Mouse (Mus musculus) thymus, adult 18-20 months (tissue): ENCODE data around the gene Gm45711.
A peak's percentile ranks its signal among the peaks of the same experiment; 100 is the strongest.
"Not testable (repeated sequence)": the region's sequence is repeated elsewhere in the genome, so short reads cannot be mapped to it uniquely, and the experiment has no call there.

Experiments
- DNase-seq, 2 experiments: peaks; one replicate each; pipeline ENCODE4 v3.0.0; 2022; ENCODE audit warnings: mixed read lengths in 2 of 2

Gene Gm45711

DNA sequence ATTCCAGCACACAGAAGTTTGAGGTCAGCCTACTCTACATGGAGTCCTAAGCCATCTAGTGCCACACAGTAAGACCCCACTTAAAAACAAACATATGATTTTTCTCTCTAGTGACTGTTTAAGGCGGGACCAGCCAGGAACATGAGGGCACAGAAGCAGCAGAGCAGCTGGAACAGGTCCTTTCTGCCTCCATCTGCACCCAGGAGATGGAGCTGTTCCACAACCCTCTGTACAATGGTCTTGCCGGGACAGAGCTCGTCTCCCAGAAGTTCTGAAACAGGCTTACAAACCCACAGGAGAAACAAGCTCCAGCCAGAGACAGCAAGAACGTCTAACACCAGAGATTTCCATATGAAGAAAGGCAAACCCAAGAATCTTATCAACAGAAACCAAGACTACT is 3.4 kb upstream of the Gm45711 start:
- no peak for DNase-seq

DNA sequence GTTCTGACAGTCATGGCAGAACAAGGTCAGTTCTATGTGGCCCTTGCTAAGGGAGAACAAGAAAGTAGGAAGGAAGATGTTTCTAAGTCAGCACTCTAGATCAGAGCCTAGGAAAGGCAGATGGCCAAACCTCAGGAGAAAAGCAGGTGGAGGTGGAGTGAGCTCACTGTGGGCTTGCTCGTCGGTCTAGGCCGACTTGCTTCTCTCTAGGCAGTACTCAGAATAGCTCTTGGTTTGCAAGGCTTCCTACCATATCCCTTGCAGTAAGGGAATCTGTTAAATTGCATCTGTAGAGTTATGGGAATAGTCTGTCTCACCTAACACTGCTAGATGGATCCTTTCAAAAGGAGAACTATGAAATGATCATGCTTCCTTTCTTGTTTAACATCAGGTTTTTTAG is 2.1 kb upstream of the Gm45711 start:
- not testable (repeated sequence) for DNase-seq

DNA sequence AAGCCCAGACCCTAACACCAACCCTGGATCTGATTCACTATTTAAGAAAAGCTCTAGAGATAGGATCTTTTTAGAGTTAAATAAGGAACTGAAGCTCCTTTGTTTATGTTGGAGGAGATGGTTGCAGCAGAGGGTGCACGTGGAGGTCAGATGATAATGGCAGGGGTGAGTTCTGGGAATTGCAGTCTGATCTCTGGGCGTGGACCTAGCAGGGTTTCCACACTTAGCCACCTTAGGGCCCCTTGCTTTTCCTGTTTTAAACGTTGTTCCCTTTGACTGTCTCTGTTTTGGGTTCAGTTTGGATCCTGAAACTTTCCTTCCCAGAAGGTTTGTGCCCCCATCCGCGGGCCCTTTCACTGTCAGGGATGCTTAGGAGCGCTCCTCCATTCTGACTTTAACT is 1.5 kb downstream of the Gm45711 start:
- not testable (repeated sequence) for DNase-seq

DNA sequence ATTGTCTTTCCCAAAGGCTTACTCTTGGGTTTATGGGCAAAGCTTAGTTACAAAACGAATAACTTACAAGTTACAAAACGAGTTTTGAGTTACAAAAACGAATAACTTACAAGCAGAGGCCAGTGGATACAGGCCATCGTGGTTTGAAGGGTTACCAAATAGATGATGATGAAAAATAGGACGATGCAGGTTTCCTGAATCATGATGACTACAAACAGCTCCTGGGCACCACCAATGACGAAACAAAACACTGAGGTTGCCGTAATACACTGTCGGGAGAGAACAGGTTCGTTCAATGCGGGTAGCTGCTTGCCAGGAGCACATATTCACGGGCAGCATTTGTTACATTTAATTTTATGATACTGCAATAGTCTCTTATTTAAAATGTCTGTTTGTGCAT is 4.9 kb downstream of the Gm45711 start:
- DNase-seq = no peak

DNA sequence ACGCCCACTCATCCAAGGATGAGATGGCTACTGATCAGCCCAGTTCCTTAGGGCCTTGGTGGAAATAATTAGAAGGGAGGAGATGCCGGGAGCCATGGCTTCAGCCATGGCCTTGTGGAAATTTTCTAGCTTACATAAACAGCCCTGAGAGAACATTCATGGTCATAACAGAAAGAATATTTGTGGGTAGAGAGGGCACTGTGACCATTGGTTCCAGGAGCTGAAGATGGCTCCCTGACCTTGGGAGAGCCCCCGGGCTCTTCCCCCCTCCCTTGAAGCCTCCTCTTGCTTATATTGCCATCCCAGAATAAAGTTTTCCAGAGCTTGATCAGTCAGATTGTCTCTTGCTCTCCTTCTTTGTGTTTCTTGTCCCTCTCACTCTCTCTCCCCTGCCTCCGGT is 7.3 kb downstream of the Gm45711 start:
- not testable (repeated sequence) for DNase-seq

DNA sequence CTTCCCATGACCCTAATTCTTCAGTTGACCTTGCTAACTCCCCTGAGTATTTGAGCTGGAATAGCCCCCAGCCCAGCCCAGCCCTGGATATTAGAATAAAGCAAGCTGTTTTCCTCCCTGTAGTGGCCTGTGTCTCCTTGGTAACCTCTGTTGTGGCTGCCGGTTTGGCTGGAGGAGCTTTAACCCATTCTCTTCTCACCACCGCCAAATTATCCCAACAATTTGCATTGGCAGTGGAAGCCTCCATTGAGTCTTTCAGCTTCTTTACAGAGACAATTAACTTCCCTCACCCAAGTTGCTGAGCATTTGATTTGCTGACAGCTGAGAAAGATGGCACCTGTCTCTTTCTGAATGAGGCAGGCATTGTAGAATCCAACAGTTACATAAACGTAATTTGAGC is 8.3 kb downstream of the Gm45711 start:
- not testable (repeated sequence) for DNase-seq

DNA sequence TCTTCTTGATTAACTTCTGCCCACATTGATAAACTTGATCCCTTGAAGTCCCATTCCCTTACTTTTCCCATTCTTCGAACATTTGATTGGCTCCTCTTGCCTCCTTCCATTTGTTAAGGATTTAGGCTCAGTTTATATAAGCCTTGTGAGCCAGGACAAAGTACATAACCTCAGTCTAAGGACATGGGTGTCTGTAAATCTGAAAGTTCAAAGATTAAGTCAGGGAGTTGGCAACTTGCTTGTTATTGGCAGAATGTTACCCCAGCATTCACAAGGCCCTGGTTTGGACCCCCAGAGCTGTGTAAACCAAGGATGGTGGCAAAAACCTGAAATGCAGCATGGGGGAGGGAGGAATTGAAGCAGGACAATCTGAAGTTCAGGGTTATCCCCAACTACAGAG is 15.5 kb downstream of the Gm45711 start:
- DNase-seq = no peak

DNA sequence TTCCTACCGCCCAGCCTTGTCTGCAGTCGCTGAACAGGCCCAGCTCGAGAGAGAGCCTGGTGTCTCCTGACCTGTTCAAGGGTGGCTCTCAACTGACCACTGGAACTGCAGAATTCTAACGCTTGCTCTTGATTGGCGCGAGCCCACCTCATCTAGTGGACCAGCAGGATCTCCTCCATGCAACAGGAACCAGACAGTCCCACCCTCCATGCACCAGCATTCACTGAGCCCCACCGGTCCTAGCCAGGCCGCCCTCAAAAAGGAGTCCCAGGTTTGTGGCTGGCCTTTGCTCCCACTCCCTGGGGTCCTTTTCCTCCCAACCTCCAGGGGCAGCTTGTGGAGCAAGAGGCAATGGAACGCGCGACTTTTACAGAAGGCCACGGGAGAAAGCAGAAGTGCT is 16.8 kb downstream of the Gm45711 start, which contains the start of gene Cmtm2a:
Gene Cmtm2a (minus strand): TSS at position 101 of the 400 bp plus-strand sequence.
- not testable (repeated sequence) for DNase-seq

DNA sequence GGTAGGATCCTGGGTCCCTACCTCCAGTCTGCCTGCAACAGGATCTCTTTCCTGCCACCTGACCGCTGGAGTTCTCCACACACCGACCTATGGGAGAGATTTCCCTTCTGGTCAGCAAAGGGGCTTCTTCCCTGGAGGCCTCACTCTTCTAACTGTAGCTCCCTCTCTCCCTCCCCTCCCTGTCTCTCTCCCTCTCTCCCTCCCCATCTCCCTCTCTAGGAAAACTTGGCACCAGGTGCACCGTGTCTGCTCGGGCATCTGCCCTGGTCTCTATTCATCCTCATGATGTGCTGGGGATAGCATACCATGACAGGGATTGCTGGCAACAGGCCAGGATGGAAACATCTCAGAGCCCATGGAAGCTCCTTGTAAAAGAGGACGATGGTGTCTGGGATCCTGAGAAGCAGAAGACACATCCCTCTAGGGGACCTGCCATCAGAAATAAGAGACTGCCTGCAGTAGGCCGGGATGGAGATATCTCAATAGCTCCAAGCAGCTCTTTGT is 40.9 kb downstream of the Gm45711 start:
- no peak for DNase-seq

DNA sequence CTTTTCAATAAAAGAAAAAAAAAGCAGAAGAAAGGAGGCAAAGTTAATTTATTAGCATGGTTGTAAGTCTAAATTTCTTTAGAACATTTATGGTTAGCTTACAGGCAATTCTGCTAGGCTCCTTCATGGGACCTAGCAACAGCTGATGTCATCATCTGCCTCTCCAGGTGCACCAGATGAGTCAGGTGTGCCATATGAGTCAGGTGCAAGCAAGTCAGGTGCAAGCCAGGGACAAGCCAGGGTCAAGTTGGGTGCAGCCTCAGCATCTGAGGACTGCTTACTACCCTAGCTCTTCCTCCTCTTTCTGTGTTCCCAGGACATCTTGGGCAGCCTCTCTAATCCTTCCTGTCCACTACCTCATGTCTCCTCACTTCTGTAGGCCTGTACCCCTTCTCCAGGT is 41.5 kb downstream of the Gm45711 start:
- no peak for DNase-seq

DNA sequence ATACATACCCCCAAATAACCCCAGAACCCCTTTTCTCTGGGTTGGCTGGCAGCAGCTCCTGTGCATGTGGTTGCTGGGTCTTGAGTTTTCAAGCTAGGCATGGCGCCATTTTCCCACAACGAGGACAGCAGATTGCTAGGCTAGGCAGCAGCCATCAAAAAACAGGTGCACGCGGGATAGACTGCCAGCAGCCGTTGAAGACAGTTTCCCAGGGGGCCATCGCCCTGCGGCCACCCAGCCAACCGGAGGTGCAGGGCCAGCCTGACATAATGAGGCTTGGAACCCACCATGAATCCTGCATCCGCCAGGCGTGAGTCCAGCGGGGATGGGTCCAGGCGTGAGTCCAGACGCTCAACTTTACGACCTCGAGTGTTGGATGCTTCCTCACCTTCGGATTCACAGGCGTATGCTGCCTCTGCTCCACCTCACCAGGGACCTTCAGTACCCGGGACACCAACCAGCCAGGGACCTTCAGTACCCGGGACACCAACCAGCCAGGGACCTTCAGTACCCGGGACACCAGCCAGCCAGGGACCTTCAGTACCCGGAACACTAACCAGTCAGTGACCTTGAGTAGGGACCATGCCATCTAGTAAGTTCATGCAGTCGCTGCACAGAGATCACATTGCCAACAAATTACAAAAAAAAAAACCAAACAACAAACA is 45.5 kb downstream of the Gm45711 start:
- not testable (repeated sequence) for DNase-seq

DNA sequence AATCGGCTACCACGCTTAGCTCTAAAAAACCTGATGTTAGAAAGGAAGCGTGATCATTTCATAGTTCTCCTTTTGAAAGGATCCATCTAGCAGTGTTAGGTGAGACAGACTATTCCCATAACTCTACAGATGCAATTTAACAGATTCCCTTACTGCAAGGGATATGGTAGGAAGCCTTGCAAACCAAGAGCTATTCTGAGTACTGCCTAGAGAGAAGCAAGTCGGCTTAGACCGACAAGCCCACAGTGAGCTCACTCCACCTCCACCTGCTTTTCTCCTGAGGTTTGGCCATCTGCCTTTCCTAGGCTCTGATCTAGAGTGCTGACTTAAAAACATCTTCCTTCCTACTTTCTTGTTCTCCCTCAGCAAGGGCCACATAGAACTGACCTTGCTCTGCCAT is 48.1 kb downstream of the Gm45711 start:
- not testable (repeated sequence) for DNase-seq

DNA sequence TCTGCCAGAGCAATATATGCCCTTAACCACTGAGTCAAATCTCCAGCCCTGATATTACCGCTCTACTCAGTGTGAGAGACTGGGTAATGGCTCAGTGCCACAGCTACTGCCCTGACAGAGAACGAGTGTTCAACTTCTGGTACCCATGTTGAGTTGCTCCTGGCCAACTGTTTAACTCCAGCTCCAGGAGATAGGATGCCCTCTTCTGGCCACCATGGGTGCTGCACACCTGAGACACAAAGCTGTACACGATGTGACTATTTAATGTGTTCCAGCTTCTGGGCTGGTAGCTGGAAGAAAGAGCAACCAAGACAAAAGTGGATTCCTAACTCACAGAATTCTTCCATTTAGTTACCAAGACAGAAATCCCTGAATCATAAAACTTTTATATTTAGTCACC is 56.9 kb downstream of the Gm45711 start:
- peak in 1 of 2 experiments; percentile 23 for DNase-seq

DNA sequence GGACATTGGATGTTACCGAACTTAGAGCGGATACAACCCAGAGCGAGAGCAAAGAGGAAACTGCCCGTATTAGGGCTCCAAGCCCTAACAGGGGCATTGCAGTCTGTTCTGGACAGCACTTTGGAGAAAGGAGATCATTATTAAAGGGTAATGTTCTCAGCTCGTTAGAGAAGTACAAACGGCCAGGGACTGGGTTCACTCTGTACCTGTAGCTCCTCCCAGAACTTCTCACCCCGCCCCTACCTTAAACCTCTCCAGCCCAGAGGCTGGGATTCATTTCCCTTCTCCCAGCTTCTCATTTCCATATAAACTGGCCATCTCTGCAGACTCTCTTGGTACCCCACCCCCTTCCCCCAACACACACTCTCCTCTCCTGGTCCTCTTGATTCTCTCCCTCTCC is 58.4 kb downstream of the Gm45711 start:
- no peak for DNase-seq

DNA sequence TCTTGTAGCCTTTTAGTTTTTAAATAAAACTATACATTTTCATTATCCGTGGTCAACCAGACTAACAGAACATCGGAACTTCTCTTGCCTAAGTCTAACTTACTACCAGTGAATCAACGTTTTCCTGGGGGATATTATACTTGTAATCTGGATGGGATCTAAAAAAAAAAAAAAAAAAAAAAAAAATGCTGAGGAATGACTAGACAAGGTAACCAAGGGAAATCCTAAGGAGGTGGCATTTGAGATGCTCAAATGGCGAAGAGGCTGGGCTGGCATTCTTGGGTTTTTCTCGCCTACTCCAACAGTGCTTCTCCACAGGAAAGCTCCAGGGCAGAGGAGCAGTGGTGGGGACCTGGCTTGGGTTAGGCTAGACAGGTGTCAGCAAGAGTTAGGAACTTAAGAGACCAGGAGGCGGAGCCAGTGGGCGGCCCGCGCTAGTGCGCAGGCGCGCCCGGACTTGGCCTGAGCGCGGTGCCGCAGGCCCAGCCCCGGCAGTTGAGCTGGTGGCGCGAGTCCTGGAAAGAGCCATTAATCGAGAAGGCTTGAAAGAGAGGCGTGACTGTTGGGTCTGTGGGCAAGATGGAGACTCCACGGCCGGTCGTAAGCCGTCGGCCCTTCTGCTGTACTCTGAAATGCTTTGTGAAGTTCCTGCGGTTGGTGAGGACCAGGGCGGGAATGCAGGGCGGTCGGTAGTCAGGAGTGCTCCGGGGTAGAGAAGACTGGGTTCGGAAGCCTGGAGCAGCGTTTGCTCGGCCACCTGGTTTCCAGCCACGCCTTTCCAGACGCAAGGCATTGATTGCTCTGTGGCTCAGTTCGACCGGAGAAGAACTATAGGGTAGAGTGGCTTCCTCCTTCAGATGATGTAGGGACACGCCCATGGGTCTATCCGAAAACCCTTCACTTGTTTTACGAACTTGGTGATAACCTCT is 59.2 kb downstream of the Gm45711 start, which contains the start of gene Cklf:
Gene Cklf (plus strand): TSS at position 423 of the 929 bp plus-strand sequence.
- peak; percentile 64 to 75 for DNase-seq

DNA sequence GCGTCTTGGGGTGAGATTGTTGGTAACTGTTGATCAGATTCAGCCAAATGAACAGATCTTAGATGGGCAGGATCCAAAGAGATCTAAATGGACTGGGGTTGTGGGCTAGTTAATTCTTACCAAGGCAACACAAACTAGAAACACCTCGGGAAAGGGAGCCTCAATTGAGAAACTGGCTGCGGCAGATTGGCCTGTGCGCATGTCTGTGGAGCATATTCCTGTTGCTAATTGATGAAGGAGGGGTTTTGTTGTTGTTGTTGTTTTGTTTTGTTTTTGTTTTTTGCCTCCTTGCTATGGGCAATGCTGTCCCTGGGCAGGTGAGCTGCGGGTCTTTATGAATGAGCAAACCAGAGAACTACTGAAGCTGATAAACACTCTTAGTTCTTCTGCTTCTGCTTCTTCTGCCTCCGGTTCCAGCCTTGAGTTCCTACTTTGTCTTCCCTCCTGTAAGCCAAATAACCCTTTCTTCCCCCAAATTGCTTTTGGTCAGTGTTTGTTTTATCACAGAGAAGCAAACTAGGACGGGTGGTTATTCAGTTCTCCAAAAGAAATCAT is 60.4 kb downstream of the Gm45711 start:
- DNase-seq = no peak

DNA sequence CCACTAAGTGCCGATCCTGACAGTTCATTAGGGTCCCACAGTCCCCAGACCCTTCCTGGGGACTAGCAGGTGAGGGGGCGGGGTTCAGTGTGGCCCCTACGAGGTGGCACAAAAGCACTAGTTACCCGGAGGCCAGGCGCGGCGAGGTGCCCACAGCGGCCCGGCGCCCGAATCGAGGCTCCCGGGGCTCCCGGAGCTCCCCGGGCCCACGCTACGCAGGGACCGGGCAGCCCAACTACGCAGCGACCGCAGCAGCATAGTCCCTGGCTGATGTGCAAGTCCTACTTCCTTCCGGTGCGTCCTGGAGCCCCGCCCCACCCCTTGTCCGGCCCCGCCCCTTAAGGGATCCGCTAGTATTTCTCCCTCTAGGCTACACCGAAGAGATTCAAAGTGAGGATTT is 61.6 kb downstream of the Gm45711 start, which contains the start of gene Tk2:
Gene Tk2 (minus strand): TSS at position 283 of the 400 bp plus-strand sequence.
- DNase-seq = peak; percentile 64 to 70

DNA sequence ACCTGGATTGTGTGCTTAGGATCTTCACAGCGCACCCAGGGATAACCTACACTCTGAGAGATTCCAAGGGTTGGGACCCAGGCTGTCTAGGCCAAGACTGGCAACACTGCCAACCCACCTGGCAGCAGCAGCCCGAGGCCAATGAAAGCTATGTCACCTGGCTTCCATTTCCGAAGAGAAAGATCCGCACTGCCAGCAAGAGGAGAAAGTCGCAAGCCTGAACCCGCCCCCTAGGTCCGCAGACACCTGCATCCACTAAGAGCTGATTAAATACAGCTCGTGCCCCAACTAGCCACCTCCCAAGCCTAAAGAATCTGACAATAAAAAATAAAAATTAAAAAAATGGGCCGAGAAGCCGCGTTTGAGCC is 62.0 kb downstream of the Gm45711 start:
- DNase-seq = peak in 1 of 2 experiments; percentile 23

DNA sequence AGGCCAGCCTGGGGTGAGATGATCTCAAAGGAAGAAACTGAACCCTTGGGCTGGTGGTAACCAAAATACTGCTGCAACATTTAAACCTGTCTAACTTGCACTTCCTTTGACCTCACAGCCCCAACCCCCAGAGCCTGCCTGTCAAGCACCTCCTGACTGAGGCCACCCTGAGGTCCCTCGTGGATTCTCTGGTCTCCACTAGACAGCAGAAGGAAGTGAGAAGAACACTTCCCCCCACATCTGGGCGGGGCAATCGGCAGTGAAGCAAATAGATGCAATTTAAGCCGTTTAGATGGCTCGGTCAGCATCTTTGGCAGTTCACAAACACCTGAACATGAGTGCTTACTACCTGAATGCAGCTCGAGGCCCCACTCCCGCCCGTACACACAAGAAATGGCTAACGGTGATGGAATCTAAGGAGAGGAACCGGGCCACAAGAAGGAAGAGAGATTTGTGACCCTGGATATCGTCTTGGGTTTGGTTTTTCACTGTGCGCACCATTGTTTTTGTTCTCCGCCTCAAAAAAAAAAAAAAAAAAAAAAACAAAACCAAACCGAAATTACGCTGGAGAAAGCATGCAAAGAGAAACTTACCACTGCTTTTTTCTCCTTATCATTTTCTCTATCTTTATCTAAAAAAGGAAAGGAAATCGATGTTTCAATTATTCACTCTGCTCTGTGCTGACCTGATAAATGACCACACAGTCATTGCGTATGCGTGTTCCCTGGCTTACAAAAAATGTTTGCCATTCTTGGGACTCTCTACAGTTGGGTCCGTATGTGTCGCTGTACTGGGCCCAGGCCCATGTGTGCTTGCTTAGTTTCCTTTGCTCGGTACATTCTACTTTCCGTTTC is 62.6 kb downstream of the Gm45711 start:
- DNase-seq = peak; percentile 38 to 57

DNA sequence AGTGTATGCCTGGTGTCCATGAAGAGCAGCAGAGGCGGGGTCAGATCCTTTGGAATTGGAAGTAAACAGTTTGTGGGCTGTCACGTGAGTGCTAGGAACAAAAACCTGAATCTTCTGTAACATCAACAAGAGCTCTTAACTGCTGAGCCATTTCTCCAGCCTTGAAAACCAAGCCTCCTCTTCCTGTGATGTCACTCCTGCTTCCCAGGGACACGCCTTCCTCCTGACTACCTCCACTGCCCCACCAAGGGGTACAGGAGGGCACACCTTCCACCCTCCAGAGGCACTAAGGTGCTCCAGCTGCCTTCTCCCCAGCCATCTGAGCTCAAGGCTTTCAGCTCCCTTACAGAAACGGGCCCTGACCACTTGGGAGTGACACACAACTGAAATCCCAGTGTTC is 63.3 kb downstream of the Gm45711 start:
- DNase-seq = no peak

DNA sequence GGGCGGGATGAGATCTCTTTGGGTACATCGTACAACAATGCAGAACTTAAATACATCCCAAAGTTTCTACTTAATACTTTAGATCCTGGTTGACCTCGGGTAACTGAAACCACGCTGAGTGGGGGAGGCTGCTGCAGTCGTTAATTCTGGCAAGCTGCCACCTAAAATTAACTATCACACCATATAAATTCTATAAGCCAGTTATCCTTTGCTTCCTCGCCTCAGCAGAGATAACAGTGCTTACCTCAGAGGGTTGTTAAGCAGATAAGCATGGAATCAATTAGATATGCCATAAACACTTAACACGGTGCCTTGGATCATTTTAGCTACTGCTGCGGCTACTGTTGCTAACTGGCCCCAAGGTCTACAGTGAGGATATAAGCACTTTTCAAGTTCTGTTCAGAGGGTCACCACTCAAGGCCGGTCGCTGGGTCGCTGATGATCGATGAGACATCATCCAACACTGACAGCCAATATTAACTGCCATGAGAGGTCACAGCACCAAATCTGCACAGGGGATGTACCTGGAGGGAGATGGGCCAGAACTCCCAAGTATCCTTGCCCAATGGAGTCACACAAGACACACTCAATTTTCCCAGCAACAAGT is 67.7 kb downstream of the Gm45711 start:
- no peak for DNase-seq

DNA sequence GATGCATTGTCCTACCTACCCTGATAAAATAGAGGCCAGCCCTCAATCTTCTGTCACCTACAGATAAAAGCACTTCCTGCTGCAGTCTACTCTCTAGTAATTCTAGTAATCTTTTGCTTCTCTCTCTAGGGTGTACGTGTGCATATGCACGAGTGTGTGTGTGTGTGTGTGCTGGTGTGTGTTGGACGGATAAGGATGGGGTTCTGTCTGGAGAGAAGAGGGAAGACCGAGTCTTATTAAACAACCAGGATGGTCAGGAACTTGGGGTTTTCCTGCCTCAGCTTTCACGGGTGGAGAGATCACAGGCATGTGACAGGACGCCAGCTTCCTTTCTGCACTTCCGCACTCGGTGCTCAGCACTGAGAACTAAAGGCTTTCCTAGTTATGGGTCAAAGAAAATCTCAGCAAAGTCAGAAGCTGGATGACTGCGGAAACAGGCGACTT is 70.4 kb downstream of the Gm45711 start:
- peak; percentile 21 to 41 for DNase-seq
